Mouse (Mus musculus): ENCODE results near the gene St3gal3. TPM values are rescaled to one million over a fixed set of nuclear protein-coding genes. Genes with fewer than 3 reads are reported as not detected.

St3gal3 gene
- polyA plus RNA-seq, 1 experiment from 2014 or later = 9.6 TPM

GRCm38 (mm10) chr4:118137311-118137710, 2.6 kb upstream of the St3gal3 start:
- ATAC-seq (ENCODE audit: insufficient number of reproducible peaks, low FRiP score, low TSS enrichment, low read depth) = no peak
- Histone ChIP-seq H3K4me1 (peaks cover 13% of the 10 kb centered on the region), H3K27me3 (no peaks in the 10 kb centered on the region), H3K36me3 (peaks cover 61% of the 10 kb centered on the region), H3K9ac (no peak overlapping the region), H3K4me2 (no peak overlapping the region), H3K4me3 (no peak overlapping the region), H3K9me3 (no peaks in the 10 kb centered on the region), H3K27ac (no peak overlapping the region)
- WGBS = 91% methylated on average over 10 of the region's 10 CpGs

DNA sequence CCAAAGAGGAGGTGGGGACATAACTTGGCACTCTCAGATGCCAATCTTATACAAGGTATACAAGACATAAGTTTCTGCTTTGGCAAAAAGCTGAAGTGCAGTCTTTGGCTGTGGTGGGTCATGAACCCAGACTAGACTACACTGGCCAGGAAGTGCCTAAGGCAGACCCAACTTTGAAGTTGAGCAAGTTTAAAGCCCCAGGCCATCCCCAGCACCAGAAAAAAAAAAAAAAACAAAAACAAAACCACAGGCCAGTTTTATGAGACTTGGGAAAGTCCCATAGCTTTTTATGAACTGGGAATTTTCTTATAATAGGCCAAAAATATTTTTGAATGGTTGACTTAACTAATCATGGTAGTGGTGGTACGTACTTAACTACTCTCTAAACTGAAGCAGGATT, 700 bp upstream of the St3gal3 start:
- Histone ChIP-seq H3K27me3 (no peaks in the 10 kb centered on the region), H3K27ac (peak overlapping the region; percentile 80), H3K9ac (peak overlapping the region; percentile 92; the same call in 1 of the 2 replicates), H3K4me3 (peak overlapping the region; percentile 92), H3K36me3 (peaks cover 42% of the 10 kb centered on the region), H3K9me3 (no peaks in the 10 kb centered on the region), H3K4me2 (peak overlapping the region; percentile 89), H3K4me1 (peaks cover 16% of the 10 kb centered on the region)
- no peak for ATAC-seq (ENCODE audit: insufficient number of reproducible peaks, low FRiP score, low TSS enrichment, low read depth)
- WGBS = 71% methylated on average over 1 of the region's 1 CpGs

- Histone ChIP-seq H3K4me3 (no peak overlapping the region), H3K27ac (no peak overlapping the region), H3K4me2 (no peak overlapping the region), H3K36me3 (peaks cover 6% of the 10 kb centered on the region; the same call in 1 of the 2 replicates), H3K4me1 (peaks cover 19% of the 10 kb centered on the region), H3K9me3 (no peaks in the 10 kb centered on the region), H3K27me3 (no peaks in the 10 kb centered on the region), H3K9ac (no peak overlapping the region)
- WGBS = 81% methylated on average over 5 of the region's 5 CpGs
- no peak for ATAC-seq (ENCODE audit: insufficient number of reproducible peaks, low FRiP score, low TSS enrichment, low read depth)
These were observed 3.4 kb downstream of the St3gal3 start for GRCm38 (mm10) chr4:118131329-118131728.

DNA sequence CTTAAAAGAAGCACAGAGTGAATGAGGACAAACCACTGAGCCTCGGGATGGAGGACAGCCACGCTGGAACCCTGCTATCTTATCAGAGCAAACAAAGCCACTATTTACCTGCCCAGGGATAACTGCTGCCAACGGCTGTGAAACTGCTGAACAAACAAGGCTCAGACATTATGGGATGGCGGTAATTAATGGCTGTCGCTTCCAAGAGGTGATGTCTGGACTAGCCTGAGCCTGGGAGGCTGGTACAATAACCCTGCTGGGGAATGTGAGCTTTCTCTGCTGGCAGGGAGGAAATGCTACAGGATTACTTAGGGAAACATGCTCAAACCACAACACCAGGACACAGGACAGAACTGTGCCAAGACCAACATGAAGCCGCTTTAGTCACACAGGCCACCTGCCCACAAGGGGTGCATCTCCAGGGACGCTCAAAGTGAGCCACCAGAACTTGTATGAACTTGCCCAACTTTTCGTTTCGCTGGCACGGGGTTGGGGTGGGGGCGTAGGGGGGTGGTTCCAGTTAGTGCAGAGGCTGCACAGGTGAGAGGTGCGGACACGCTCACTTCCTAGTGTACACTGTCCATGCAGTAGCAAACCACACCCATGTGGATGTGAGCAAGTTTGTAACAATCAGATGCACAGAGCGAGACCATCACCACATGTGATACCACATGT, 11.5 kb downstream of the St3gal3 start:
- H3K9ac ChIP-seq = no peak overlapping the region
- no peaks in the 10 kb centered on the region for H3K9me3 ChIP-seq
- H3K27ac ChIP-seq = peak overlapping the region; percentile 27; the same call in 1 of the 2 replicates
- H3K4me1 ChIP-seq = peaks cover 10% of the 10 kb centered on the region
- no peaks in the 10 kb centered on the region for H3K36me3 ChIP-seq
- H3K27me3 ChIP-seq = no peaks in the 10 kb centered on the region
- WGBS = 66% methylated on average over 14 of the region's 14 CpGs
- H3K4me2 ChIP-seq = peak overlapping the region; percentile 19; the same call in 1 of the 2 replicates
- no peak overlapping the region for H3K4me3 ChIP-seq
- ATAC-seq (ENCODE audit: insufficient number of reproducible peaks, low FRiP score, low TSS enrichment, low read depth) = 0 out of 2 replicates have a peak, but pooled peaks have one; percentile 52

- Histone ChIP-seq H3K9ac (no peak overlapping the region), H3K36me3 (no peaks in the 10 kb centered on the region), H3K27me3 (no peaks in the 10 kb centered on the region), H3K27ac (no peak overlapping the region), H3K4me2 (no peak overlapping the region), H3K9me3 (no peaks in the 10 kb centered on the region), H3K4me3 (no peak overlapping the region), H3K4me1 (peaks cover 6% of the 10 kb centered on the region)
- 64% methylated on average over 10 of the region's 10 CpGs for WGBS
- ATAC-seq (ENCODE audit: insufficient number of reproducible peaks, low FRiP score, low TSS enrichment, low read depth) = no peak
These were observed 12.6 kb downstream of the St3gal3 start for GRCm38 (mm10) chr4:118122078-118122477.

GRCm38 (mm10) chr4:118117565-118117964, 17.1 kb downstream of the St3gal3 start:
- Histone ChIP-seq H3K4me3 (no peak overlapping the region), H3K9ac (no peak overlapping the region), H3K27ac (no peak overlapping the region), H3K36me3 (0 out of 2 replicates have a peak, but pooled peaks cover 3% of the 10 kb centered on the region), H3K27me3 (no peaks in the 10 kb centered on the region), H3K4me1 (peaks cover 4% of the 10 kb centered on the region; the same call in 1 of the 2 replicates), H3K9me3 (no peaks in the 10 kb centered on the region), H3K4me2 (no peak overlapping the region)
- no peak for ATAC-seq (ENCODE audit: insufficient number of reproducible peaks, low FRiP score, low TSS enrichment, low read depth)
- WGBS = 92% methylated on average over 10 of the region's 10 CpGs

DNA sequence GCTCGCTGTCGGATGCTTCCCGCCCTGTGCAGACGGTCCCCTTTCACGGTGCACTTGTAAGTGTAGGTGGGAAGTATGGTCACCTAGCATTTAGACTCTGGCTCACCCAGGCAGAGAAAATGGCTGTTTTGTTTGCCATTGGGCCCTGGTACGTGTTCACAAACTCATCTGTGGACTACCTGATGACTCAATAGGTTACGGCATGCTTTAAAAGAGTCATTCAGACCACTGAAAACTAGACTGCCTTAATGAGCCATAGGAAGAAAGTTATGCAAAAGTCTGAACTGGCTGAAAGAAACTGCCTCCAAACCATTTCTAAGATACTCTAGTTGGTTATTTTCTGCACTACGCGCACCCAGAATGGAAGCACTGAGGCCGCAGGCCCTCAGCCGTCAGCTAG, 18.6 kb downstream of the St3gal3 start:
- Histone ChIP-seq H3K9ac (no peak overlapping the region), H3K4me3 (no peak overlapping the region), H3K27ac (no peak overlapping the region), H3K27me3 (no peaks in the 10 kb centered on the region), H3K4me1 (no peaks in the 10 kb centered on the region), H3K9me3 (no peaks in the 10 kb centered on the region), H3K4me2 (no peak overlapping the region), H3K36me3 (0 out of 2 replicates have a peak, but pooled peaks cover 3% of the 10 kb centered on the region)
- no peak for ATAC-seq (ENCODE audit: insufficient number of reproducible peaks, low FRiP score, low TSS enrichment, low read depth)
- 88% methylated on average over 11 of the region's 11 CpGs for WGBS

DNA sequence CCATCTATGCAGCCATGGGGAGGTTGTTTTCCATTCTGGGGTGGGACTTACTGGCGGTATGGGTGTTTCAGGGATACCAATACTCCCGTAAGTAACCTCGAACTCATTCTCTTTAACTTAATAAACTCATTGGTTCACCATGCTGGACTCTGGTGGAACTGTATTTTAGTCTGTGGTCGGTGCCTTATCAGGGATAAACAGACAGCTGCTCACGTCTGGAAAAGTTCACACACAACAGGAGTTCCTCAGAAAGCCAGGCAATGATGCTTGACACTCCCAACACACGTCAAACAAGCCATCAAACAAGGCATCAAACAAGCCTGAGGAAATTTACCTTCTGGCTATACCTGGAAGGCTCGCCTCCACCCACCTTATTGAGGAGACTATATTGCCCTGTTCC, 19.6 kb downstream of the St3gal3 start:
- ATAC-seq (ENCODE audit: insufficient number of reproducible peaks, low FRiP score, low TSS enrichment, low read depth) = no peak
- Histone ChIP-seq H3K27ac (no peak overlapping the region), H3K36me3 (0 out of 2 replicates have a peak, but pooled peaks cover 3% of the 10 kb centered on the region), H3K4me1 (no peaks in the 10 kb centered on the region), H3K4me3 (no peak overlapping the region), H3K9me3 (no peaks in the 10 kb centered on the region), H3K4me2 (no peak overlapping the region), H3K9ac (no peak overlapping the region), H3K27me3 (no peaks in the 10 kb centered on the region)
- 84% methylated on average over 7 of the region's 7 CpGs for WGBS

- Histone ChIP-seq H3K27me3 (no peaks in the 10 kb centered on the region), H3K4me1 (no peaks in the 10 kb centered on the region; the same call in 1 of the 2 replicates), H3K36me3 (0 out of 2 replicates have a peak, but pooled peaks cover 6% of the 10 kb centered on the region), H3K4me3 (no peak overlapping the region), H3K27ac (no peak overlapping the region), H3K9me3 (no peaks in the 10 kb centered on the region), H3K9ac (no peak overlapping the region), H3K4me2 (no peak overlapping the region)
- WGBS = 83% methylated on average over 12 of the region's 12 CpGs
- no peak for ATAC-seq (ENCODE audit: insufficient number of reproducible peaks, low FRiP score, low TSS enrichment, low read depth)
These were observed 22.1 kb downstream of the St3gal3 start for GRCm38 (mm10) chr4:118112601-118113000.

GRCm38 (mm10) chr4:118109649-118110048, 25.1 kb downstream of the St3gal3 start:
- no peaks in the 10 kb centered on the region for H3K9me3 ChIP-seq
- no peak overlapping the region for H3K9ac ChIP-seq
- H3K4me3 ChIP-seq = no peak overlapping the region
- no peaks in the 10 kb centered on the region for H3K27me3 ChIP-seq
- ATAC-seq (ENCODE audit: insufficient number of reproducible peaks, low FRiP score, low TSS enrichment, low read depth) = no peak
- no peak overlapping the region for H3K27ac ChIP-seq
- peaks cover 16% of the 10 kb centered on the region; the same call in 1 of the 2 replicates for H3K36me3 ChIP-seq
- 69% methylated on average over 13 of the region's 13 CpGs for WGBS
- no peak overlapping the region for H3K4me2 ChIP-seq
- H3K4me1 ChIP-seq = no peaks in the 10 kb centered on the region; the same call in 1 of the 2 replicates

GRCm38 (mm10) chr4:118108779-118109178, 25.9 kb downstream of the St3gal3 start:
- Histone ChIP-seq H3K4me2 (no peak overlapping the region), H3K9me3 (no peaks in the 10 kb centered on the region), H3K36me3 (peaks cover 13% of the 10 kb centered on the region; the same call in 1 of the 2 replicates), H3K9ac (no peak overlapping the region), H3K27me3 (no peaks in the 10 kb centered on the region), H3K4me1 (no peaks in the 10 kb centered on the region; the same call in 1 of the 2 replicates), H3K27ac (peak overlapping the region; percentile 27; the same call in 1 of the 2 replicates), H3K4me3 (no peak overlapping the region)
- 46% methylated on average over 7 of the region's 7 CpGs for WGBS
- ATAC-seq (ENCODE audit: insufficient number of reproducible peaks, low FRiP score, low TSS enrichment, low read depth) = no peak

- WGBS = 96% methylated on average over 3 of the region's 3 CpGs
- no peaks in the 10 kb centered on the region; the same call in 1 of the 2 replicates for H3K4me1 ChIP-seq
- ATAC-seq (ENCODE audit: insufficient number of reproducible peaks, low FRiP score, low TSS enrichment, low read depth) = no peak
These were observed 29.3 kb downstream of the St3gal3 start for GRCm38 (mm10) chr4:118105256-118106053.

More at GRCm38 (mm10) chr4:118105256-118106053, 29.3 kb downstream of the St3gal3 start:
- Histone ChIP-seq H3K9ac (no peak overlapping the region), H3K27ac (no peak overlapping the region), H3K36me3 (peaks cover 13% of the 10 kb centered on the region; the same call in 1 of the 2 replicates), H3K27me3 (no peaks in the 10 kb centered on the region), H3K9me3 (no peaks in the 10 kb centered on the region), H3K4me3 (no peak overlapping the region), H3K4me2 (no peak overlapping the region)
